Mouse (Mus musculus): ENCODE measurements around the gene Rassf6.
"Not testable (repeated sequence)": the region's sequence is repeated elsewhere in the genome, so short reads cannot be mapped to it uniquely, and the experiment has no call there.

DNA sequence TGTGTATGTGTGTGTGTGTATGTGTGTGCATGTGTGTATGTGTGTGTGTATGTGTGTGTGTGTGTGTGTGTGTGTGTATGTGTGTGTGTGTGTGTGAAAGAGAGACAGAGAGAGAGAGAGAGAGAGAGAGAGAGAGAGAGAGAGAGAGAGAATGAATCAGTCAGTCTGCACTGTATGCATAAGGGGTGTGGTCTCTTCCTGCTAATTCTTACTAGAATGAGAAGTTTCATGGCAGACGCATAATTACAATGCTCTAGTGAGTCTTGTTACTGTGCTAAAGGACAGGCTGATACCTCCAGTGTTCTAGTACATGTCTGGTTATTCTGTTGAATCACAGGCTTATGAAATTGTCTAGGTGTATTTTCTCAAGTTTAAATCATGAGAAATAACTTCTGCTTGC, 27.7 kb downstream of the Rassf6 start:
- not testable (repeated sequence) for TF ChIP-seq EP300, CTCF (IDR thresholded peaks at IDR 0.05; ENCODE audit: low read depth)
